Mouse (Mus musculus) regulatory T cell (primary cell): ENCODE data around the gene Cped1.

ENCODE experiments used
- in situ Hi-C: fragments of 300-600 bp; cut with MboI, MseI; formaldehyde crosslinking; loops from one replicate; pipeline ENCODE4 v1.15.1; 2025; ENCODE audit warnings: high pct_unique_total_duplicates

Cped1 gene

GRCm38 (mm10) chr6:22000086-22000485 lies 14.4 kb downstream of the Cped1 start:
- in situ Hi-C loops: no loop called here

GRCm38 (mm10) chr6:22000881-22001280 lies 15.2 kb downstream of the Cped1 start:
- in situ Hi-C loops: no loop called here

GRCm38 (mm10) chr6:22001284-22001916 lies 15.7 kb downstream of the Cped1 start:
- in situ Hi-C loops: no loop called here

- in situ Hi-C loops: no loop called here
Observed at GRCm38 (mm10) chr6:22002521-22003199, 16.9 kb downstream of the Cped1 start.

GRCm38 (mm10) chr6:22003200-22003587 lies 17.5 kb downstream of the Cped1 start:
- in situ Hi-C loops: no loop called here

GRCm38 (mm10) chr6:22003959-22004543 lies 18.3 kb downstream of the Cped1 start:
- in situ Hi-C loops: no loop called here

GRCm38 (mm10) chr6:22008346-22008745 lies 22.6 kb downstream of the Cped1 start:
- in situ Hi-C loops: no loop called here

- in situ Hi-C loops: no loop called here
Observed at GRCm38 (mm10) chr6:22010258-22010657, 24.5 kb downstream of the Cped1 start.

- in situ Hi-C loops: no loop called here
Observed at GRCm38 (mm10) chr6:22010761-22011281, 25.1 kb downstream of the Cped1 start.

GRCm38 (mm10) chr6:22011546-22011945 lies 25.8 kb downstream of the Cped1 start:
- in situ Hi-C loops: no loop called here

- in situ Hi-C loops: no loop called here
Observed at GRCm38 (mm10) chr6:22012099-22012498, 26.4 kb downstream of the Cped1 start.

- in situ Hi-C loops: no loop called here
Observed at GRCm38 (mm10) chr6:22012501-22012900, 26.8 kb downstream of the Cped1 start.

- in situ Hi-C loops: no loop called here
Observed at GRCm38 (mm10) chr6:22013394-22013793, 27.7 kb downstream of the Cped1 start.

GRCm38 (mm10) chr6:22014291-22014911 lies 28.7 kb downstream of the Cped1 start:
- in situ Hi-C loops: no loop called here

- in situ Hi-C loops: no loop called here
Observed at GRCm38 (mm10) chr6:22017631-22018030, 31.9 kb downstream of the Cped1 start.

- in situ Hi-C loops: no loop called here
Observed at GRCm38 (mm10) chr6:22018768-22019445, 33.2 kb downstream of the Cped1 start.

GRCm38 (mm10) chr6:22019637-22020036 lies 33.9 kb downstream of the Cped1 start:
- in situ Hi-C loops: no loop called here

- in situ Hi-C loops: no loop called here
Observed at GRCm38 (mm10) chr6:22020696-22021095, 35.0 kb downstream of the Cped1 start.

GRCm38 (mm10) chr6:22021315-22021714 lies 35.6 kb downstream of the Cped1 start:
- in situ Hi-C loops: no loop called here

- in situ Hi-C loops: no loop called here
Observed at GRCm38 (mm10) chr6:22024168-22024567, 38.5 kb downstream of the Cped1 start.

GRCm38 (mm10) chr6:22025584-22026357 lies 40.1 kb downstream of the Cped1 start:
- in situ Hi-C loops: no loop called here
